Mouse (Mus musculus): ENCODE data around the gene Upk3b. TPM values are rescaled to one million over a fixed set of nuclear protein-coding genes. Genes with fewer than 3 reads are reported as not detected.
"Not testable (repeated sequence)": the region's sequence is repeated elsewhere in the genome, so short reads cannot be mapped to it uniquely, and the experiment has no call there.

Upk3b gene
- polyA plus RNA-seq, 1 experiment from 2014 or later: 78.3 TPM

GRCm38 (mm10) chr5:136041666-136042065 is 3.4 kb downstream of the Upk3b start:
- no peak overlapping the region for H3K4me3 ChIP-seq
- H3K27ac ChIP-seq: no peak overlapping the region
- 89% methylated on average over 8 of the region's 8 CpGs for WGBS
- peaks cover 21% of the 10 kb centered on the region for H3K4me1 ChIP-seq
- H3K36me3 ChIP-seq: 0 out of 2 replicates have a peak, but pooled peaks cover 3% of the 10 kb centered on the region
- no peak for DNase-seq (ENCODE audit: low spot score)
- no peaks in the 10 kb centered on the region for H3K9me3 ChIP-seq
- 0 out of 2 replicates have a peak, but pooled peaks cover 14% of the 10 kb centered on the region for H3K27me3 ChIP-seq (ENCODE audit: insufficient read depth, poor library complexity, severe bottlenecking)

DNA sequence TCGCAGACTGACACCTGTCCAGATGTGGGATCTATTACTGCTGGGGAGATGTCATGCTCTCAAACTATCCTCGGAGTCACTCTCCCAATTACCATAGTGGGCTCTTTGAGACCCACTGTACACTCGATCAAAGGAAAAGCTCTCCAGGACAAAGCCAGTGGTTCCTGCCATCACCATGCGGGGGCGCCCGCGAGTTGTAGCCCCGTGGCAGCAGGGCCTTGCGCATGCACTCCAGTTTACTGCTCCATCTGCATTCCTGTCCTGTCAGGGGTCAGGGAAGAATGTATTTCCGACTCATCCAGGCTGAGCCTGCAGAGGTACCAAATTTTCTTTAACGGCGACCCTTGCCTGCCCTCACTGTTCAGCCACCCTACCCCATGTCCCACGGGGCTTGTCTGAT is 6.6 kb downstream of the Upk3b start:
- Histone ChIP-seq H3K4me3 (no peak overlapping the region), H3K27me3 (ENCODE audit: insufficient read depth, poor library complexity, severe bottlenecking) (0 out of 2 replicates have a peak, but pooled peaks cover 14% of the 10 kb centered on the region), H3K36me3 (0 out of 2 replicates have a peak, but pooled peaks cover 3% of the 10 kb centered on the region), H3K27ac (no peak overlapping the region), H3K9me3 (no peaks in the 10 kb centered on the region), H3K4me1 (peaks cover 6% of the 10 kb centered on the region)
- WGBS: 70% methylated on average over 13 of the region's 13 CpGs
- DNase-seq (ENCODE audit: low spot score): no peak

GRCm38 (mm10) chr5:136045408-136045807 is 7.1 kb downstream of the Upk3b start:
- Histone ChIP-seq H3K4me3 (no peak overlapping the region), H3K4me1 (0 out of 2 replicates have a peak, but pooled peaks cover 3% of the 10 kb centered on the region), H3K27me3 (ENCODE audit: insufficient read depth, poor library complexity, severe bottlenecking) (0 out of 2 replicates have a peak, but pooled peaks cover 14% of the 10 kb centered on the region), H3K27ac (no peak overlapping the region), H3K36me3 (0 out of 2 replicates have a peak, but pooled peaks cover 3% of the 10 kb centered on the region), H3K9me3 (no peaks in the 10 kb centered on the region)
- DNase-seq (ENCODE audit: low spot score): no peak
- 37% methylated on average over 9 of the region's 9 CpGs for WGBS

DNA sequence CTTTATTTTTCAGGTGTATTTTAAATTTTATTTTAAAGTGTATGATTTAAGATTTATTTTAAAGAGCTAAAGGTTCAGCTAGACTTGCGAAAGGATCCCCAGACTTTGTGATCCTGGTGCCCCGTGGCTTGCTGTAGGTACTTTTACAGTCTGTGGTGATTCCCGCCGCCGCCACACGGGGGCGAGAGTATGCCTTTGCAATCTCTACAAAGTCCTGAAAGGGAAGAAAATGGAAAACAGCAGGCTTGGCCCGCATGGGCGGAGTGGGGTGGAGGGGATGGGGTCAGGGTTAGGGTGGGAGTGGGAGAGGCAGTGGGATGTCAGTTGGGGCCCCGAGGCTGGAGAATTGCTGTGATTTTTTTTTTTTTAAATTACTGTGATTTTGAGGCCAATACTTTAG is 7.7 kb downstream of the Upk3b start:
- Histone ChIP-seq H3K4me3 (no peak overlapping the region), H3K27ac (0 out of 2 replicates have a peak overlapping the region, but pooled peaks have one; percentile 22)
- WGBS: 5% methylated on average over 10 of the region's 10 CpGs

GRCm38 (mm10) chr5:136048541-136048940 is 10.2 kb downstream of the Upk3b start:
- not testable (repeated sequence) for H3K36me3 ChIP-seq; H3K27ac ChIP-seq; H3K9me3 ChIP-seq; DNase-seq (ENCODE audit: low spot score); H3K4me3 ChIP-seq
- Histone ChIP-seq H3K4me1 (peaks cover 17% of the 10 kb centered on the region), H3K27me3 (ENCODE audit: insufficient read depth, poor library complexity, severe bottlenecking) (0 out of 2 replicates have a peak, but pooled peaks cover 11% of the 10 kb centered on the region)

More for the DNA sequence above, 7.7 kb downstream of the Upk3b start:
- DNase-seq (ENCODE audit: low spot score): peak; percentile 87
- Histone ChIP-seq H3K36me3 (0 out of 2 replicates have a peak, but pooled peaks cover 3% of the 10 kb centered on the region), H3K9me3 (no peaks in the 10 kb centered on the region), H3K27me3 (ENCODE audit: insufficient read depth, poor library complexity, severe bottlenecking) (0 out of 2 replicates have a peak, but pooled peaks cover 14% of the 10 kb centered on the region), H3K4me1 (peaks cover 3% of the 10 kb centered on the region; the same call in 1 of the 2 replicates)

GRCm38 (mm10) chr5:136049926-136050325 is 11.6 kb downstream of the Upk3b start:
- Histone ChIP-seq H3K4me3 (no peak overlapping the region), H3K9me3 (no peaks in the 10 kb centered on the region), H3K27ac (no peak overlapping the region; the same call in 1 of the 2 replicates), H3K27me3 (ENCODE audit: insufficient read depth, poor library complexity, severe bottlenecking) (0 out of 2 replicates have a peak, but pooled peaks cover under 1% of the 10 kb centered on the region), H3K36me3 (no peaks in the 10 kb centered on the region), H3K4me1 (peaks cover 15% of the 10 kb centered on the region)
- DNase-seq (ENCODE audit: low spot score): no peak
- WGBS: 71% methylated on average over 6 of the region's 6 CpGs

GRCm38 (mm10) chr5:136051231-136052085 is 13.2 kb downstream of the Upk3b start:
- DNase-seq (ENCODE audit: low spot score): peak; percentile 79
- H3K4me3 ChIP-seq: peak overlapping the region; percentile 16; the same call in 1 of the 2 replicates
- no peaks in the 10 kb centered on the region for H3K27me3 ChIP-seq (ENCODE audit: insufficient read depth, poor library complexity, severe bottlenecking)
- peaks cover 15% of the 10 kb centered on the region for H3K4me1 ChIP-seq
- peak overlapping the region; percentile 74 for H3K27ac ChIP-seq
- H3K36me3 ChIP-seq: no peaks in the 10 kb centered on the region
- H3K9me3 ChIP-seq: no peaks in the 10 kb centered on the region
- WGBS: 13% methylated on average over 10 of the region's 10 CpGs

DNA sequence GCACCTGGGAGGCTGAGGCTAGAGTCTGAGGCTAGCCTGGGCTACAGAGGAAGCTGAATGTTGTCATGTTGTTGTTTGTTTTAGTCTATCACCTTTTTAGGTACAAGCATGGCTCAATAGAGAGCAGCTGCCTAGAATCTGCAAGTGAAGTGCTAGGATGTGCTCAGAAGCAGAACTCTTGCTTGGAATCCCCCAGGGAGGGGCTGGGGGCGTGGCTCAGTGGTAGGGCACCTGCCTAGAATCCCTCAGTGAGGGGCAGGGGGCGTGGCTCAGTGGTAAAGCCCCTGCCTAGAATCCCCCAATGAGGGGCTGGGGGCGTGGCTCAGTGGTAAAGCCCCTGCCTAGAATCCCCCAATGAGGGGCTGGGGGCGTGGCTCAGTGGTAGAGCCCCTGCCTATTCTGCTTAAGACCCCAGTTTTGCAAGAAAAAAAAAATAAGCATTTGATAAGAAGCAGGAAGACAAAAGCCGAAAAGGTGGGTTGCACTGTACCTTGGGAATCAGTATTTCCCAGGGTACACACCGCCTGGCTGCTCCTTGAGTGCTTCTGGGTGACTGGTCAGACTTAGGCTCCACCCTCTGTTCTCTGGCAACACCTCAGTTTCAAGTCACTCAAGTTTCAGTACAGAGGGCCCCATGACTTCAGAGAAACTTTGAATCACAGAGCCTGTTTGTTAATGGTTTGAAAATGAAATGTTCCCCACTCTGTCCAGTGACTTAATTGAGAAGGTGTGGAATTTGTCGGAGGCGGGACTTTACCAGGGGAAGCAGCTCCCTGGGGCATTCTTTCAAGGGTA is 14.8 kb downstream of the Upk3b start:
- DNase-seq (ENCODE audit: low spot score): no peak
- H3K4me3 ChIP-seq: no peak overlapping the region
- H3K27me3 ChIP-seq (ENCODE audit: insufficient read depth, poor library complexity, severe bottlenecking): 0 out of 2 replicates have a peak, but pooled peaks cover 13% of the 10 kb centered on the region
- H3K9me3 ChIP-seq: no peaks in the 10 kb centered on the region
- peaks cover 20% of the 10 kb centered on the region for H3K4me1 ChIP-seq
- WGBS: 74% methylated on average over 8 of the region's 8 CpGs
- H3K36me3 ChIP-seq: no peaks in the 10 kb centered on the region
- H3K27ac ChIP-seq: no peak overlapping the region

DNA sequence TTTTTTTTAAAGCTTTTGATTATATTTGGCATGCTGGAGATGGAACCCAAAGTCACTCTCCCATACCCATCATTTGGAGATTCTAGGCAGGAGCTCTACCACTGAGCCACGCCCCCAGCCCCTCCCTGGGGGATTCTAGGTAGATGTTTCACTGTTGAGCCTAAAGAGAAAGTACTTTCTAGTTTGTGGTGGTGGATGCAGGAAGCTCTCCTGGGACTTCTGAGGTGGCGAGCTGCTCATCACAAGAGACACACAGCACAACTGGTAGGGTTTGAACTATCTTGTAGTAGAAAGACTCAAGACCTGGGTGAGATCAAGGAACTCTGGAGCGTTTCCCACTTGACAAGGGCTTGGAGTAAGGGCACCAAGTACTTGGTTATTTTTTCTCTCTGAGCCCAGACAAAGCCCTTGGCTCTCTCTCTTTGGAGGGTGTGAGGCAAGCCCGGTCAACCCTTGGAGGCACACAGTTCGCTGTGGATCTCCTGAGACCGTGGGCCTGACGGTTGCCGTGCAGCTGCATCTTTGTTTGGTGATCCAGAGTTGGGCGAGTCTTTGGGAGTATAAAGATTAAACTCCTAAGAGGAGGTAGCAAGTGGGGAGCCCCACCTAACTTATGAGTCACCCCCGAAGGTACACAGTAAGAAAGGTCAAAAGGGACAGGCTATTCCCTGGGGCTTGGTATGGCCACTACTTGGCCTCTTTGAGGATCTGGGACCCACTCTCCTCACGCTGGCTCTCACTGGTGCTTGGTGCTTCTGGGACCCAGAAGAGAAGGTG is 16.2 kb downstream of the Upk3b start, which contains the start of gene Upk3bl:
Gene Upk3bl, plus strand, starts transcription at position 192 of the 777 bp plus-strand sequence.
- DNase-seq (ENCODE audit: low spot score): no peak
- 87% methylated on average over 11 of the region's 11 CpGs for WGBS
- peaks cover 20% of the 10 kb centered on the region for H3K4me1 ChIP-seq

GRCm38 (mm10) chr5:136056062-136056461 is 17.8 kb downstream of the Upk3b start:
- WGBS: 34% methylated on average over 4 of the region's 4 CpGs
- H3K27ac ChIP-seq: no peak overlapping the region

More for the DNA sequence above, 16.2 kb downstream of the Upk3b start, which contains the start of gene Upk3bl:
- Histone ChIP-seq H3K27me3 (ENCODE audit: insufficient read depth, poor library complexity, severe bottlenecking) (peaks cover 25% of the 10 kb centered on the region), H3K27ac (no peak within 1 kb of the TSS), H3K36me3 (no peaks in the 10 kb centered on the region), H3K4me3 (no peak within 1 kb of the TSS), H3K9me3 (no peaks in the 10 kb centered on the region)

DNA sequence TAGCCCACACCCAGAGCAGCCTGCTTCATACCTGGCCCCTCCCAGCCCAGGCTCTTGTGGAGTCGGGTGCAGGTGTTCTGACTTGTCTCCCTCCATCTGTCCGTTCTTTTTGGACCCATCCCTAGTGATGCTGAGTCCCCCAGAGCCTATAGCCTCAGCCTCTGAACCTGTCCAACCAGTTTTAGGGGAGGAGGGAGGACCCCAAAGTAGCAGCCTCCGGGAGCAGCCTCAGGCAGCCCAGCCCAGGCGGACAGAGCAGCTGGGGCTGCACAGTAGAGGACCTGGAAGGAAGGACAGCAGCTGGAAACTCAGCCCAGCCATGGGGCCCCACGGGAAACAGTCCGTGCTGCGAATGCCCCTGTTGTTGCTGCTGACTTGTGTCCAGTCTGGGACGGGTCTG is 18.8 kb downstream of the Upk3b start:
- Histone ChIP-seq H3K4me1 (peaks cover 9% of the 10 kb centered on the region), H3K27ac (no peak overlapping the region)
- WGBS: 28% methylated on average over 8 of the region's 8 CpGs

More at GRCm38 (mm10) chr5:136056062-136056461, 17.8 kb downstream of the Upk3b start:
- no peak overlapping the region for H3K4me3 ChIP-seq
- no peaks in the 10 kb centered on the region for H3K9me3 ChIP-seq
- no peaks in the 10 kb centered on the region for H3K36me3 ChIP-seq
- peaks cover 19% of the 10 kb centered on the region for H3K4me1 ChIP-seq
- peaks cover 41% of the 10 kb centered on the region for H3K27me3 ChIP-seq (ENCODE audit: insufficient read depth, poor library complexity, severe bottlenecking)
- DNase-seq (ENCODE audit: low spot score): no peak

GRCm38 (mm10) chr5:136061567-136061966 is 23.3 kb downstream of the Upk3b start:
- DNase-seq (ENCODE audit: low spot score): peak; percentile 85
- H3K36me3 ChIP-seq: no peaks in the 10 kb centered on the region
- 11% methylated on average over 12 of the region's 12 CpGs for WGBS
- peaks cover 55% of the 10 kb centered on the region for H3K27me3 ChIP-seq (ENCODE audit: insufficient read depth, poor library complexity, severe bottlenecking)
- peaks cover 5% of the 10 kb centered on the region; the same call in 1 of the 2 replicates for H3K4me1 ChIP-seq
- no peak overlapping the region for H3K4me3 ChIP-seq
- no peak overlapping the region for H3K27ac ChIP-seq
- no peaks in the 10 kb centered on the region for H3K9me3 ChIP-seq

More for the DNA sequence above, 18.8 kb downstream of the Upk3b start:
- H3K27me3 ChIP-seq (ENCODE audit: insufficient read depth, poor library complexity, severe bottlenecking): peaks cover 50% of the 10 kb centered on the region
- no peaks in the 10 kb centered on the region for H3K36me3 ChIP-seq
- no peak for DNase-seq (ENCODE audit: low spot score)
- H3K4me3 ChIP-seq: no peak overlapping the region
- no peaks in the 10 kb centered on the region for H3K9me3 ChIP-seq

All from heart, embryonic 10.5 days (tissue).